Mouse (Mus musculus): ENCODE measurements at regions not wholly inside any gene's neighbourhood (a gene's known extent, or its start where the extent isn't known, plus 50 kb on each side); places are given as distances from the start of the nearest gene placed in this dataset.

DNA sequence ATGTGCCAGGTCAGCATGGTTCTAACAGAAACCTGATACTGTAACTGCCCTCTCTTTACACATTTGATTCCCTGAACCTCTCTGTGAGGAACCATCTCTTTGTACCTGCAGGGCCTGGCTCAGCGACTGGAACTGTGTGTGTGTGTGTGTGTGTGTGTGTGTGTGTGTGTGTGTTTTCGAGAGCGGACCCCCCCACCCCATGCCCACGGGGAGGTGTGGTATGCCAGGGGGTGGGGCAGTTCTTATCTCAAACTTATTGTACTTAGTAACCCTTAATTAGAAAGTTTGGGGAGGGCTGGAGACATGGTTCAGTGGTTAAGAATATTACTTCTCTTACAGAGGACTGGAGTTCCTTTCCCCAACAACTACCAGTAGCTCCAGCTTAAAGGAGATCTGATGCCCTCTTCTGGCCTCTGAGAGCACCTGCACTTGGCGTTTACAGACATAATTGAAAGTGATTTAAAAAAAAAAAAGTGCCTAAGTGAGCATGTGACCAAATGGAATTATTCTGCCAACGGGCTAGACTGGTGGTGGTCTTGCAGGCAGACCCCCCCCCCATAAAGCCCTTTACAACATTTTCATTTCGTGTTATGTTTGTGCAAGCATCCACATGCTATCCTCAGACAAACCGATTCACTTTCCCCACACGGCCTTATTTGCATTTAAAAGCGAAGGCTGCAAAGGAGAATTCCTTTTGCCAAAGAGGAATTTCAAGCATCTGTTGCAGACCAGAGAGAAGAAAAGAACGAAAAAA lies 77.7 kb upstream of the Med14 start:
- Histone ChIP-seq H3K36me3 (replicated peaks; ENCODE audit: control insufficient read depth, insufficient read depth, low read depth) (no peaks in the 10 kb centered on the region), H3K27me3 (ENCODE audit: control insufficient read depth, insufficient read depth, low read length) (no peaks in the 10 kb centered on the region), H3K9ac (replicated peaks) (no peak overlapping the region), H3K27ac (no peak overlapping the region), H3K4me2 (ENCODE audit: low read depth) (peak overlapping the region; percentile 53), H3K9me3 (ENCODE audit: control insufficient read depth, low read length) (no peaks in the 10 kb centered on the region), H3K4me1 (replicated peaks; ENCODE audit: control insufficient read depth in 2 of 2, insufficient read depth in 2 of 2, low read length in 1 of 2) (no peaks in the 10 kb centered on the region), H3K4me3 (ENCODE audit: insufficient read depth in 1 of 2, low read depth in 2 of 2, low read length in 2 of 2) (peak overlapping the region; percentile 21 to 31; a peak in 3 of 4 replicates)
- ATAC-seq (ENCODE audit: insufficient read depth) (no peak), DNase-seq (ENCODE audit: low read depth in 3 of 3, low spot score in 3 of 3) (peak in 1 of 3 experiments; percentile 38)
- 21% methylated on average over 11 of the region's 11 CpGs for WGBS (ENCODE audit: insufficient replicate concordance)
- peak; percentile 56; the same call in 1 of the 2 replicates for TF ChIP-seq CTCF (IDR thresholded peaks at IDR 0.05; ENCODE audit: low read depth)
- TF ChIP-seq EP300 (IDR thresholded peaks at IDR 0.05; ENCODE audit: low read depth): no peak

DNA sequence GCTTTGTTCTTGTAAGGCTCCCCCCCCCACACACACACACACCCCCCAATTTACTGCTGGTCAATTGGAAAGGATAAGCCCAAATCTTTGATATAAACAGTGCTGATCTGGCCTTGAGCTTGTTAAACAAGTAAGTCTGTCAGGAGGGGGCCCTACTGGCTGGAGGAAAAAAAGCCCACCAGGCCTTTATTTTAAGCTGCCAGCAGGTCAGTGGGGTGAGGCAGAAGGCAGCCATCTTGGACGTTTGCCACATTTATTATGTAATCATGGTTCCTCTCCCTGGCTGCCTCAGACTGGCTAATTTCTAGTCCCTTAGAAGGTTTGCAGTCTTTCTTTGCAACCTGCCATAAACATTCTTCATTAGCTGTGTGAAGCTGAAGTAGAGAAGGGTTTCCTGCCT lies 75.9 kb upstream of the Med14 start:
- WGBS (ENCODE audit: insufficient replicate concordance): 6% methylated on average over 1 of the region's 1 CpGs
- H3K4me3 ChIP-seq (ENCODE audit: insufficient read depth in 1 of 2, low read depth in 2 of 2, low read length in 2 of 2): no peak overlapping the region
- H3K27ac ChIP-seq: no peak overlapping the region
- H3K36me3 ChIP-seq (replicated peaks; ENCODE audit: control insufficient read depth, insufficient read depth, low read depth): no peaks in the 10 kb centered on the region
- no peak overlapping the region for H3K4me2 ChIP-seq (ENCODE audit: low read depth)
- DNase-seq (ENCODE audit: low read depth in 3 of 3, low spot score in 3 of 3) (no peak), ATAC-seq (ENCODE audit: insufficient read depth) (no peak)
- no peaks in the 10 kb centered on the region for H3K4me1 ChIP-seq (replicated peaks; ENCODE audit: control insufficient read depth in 2 of 2, insufficient read depth in 2 of 2, low read length in 1 of 2)
- TF ChIP-seq EP300 (IDR thresholded peaks at IDR 0.05; ENCODE audit: low read depth): no peak
- no peak for TF ChIP-seq CTCF (IDR thresholded peaks at IDR 0.05; ENCODE audit: low read depth)
- no peaks in the 10 kb centered on the region for H3K27me3 ChIP-seq (ENCODE audit: control insufficient read depth, insufficient read depth, low read length)
- H3K9me3 ChIP-seq (ENCODE audit: control insufficient read depth, low read length): no peaks in the 10 kb centered on the region
- no peak overlapping the region for H3K9ac ChIP-seq (replicated peaks)

DNA sequence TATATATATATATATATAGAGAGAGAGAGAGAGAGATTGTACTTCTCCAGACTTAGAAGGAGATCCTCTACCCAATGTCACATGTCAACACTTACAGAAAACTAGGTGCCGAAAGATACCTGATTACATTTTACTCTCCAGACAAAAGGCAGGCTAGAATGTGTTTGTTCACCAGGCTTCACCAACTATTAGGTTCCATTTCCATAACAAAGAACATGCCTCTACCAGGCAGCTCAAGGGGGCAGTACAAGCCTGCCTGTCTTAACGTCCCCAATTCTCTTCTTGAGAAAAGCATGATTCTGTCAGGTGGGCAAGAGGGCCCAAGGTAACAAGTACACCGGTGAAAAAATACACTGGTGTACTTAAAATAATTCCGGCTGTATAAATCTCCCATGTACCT lies 72.8 kb upstream of the Med14 start:
- H3K27ac ChIP-seq: no peak overlapping the region
- H3K4me3 ChIP-seq (ENCODE audit: insufficient read depth in 1 of 2, low read depth in 2 of 2, low read length in 2 of 2): no peak overlapping the region
- H3K27me3 ChIP-seq (ENCODE audit: control insufficient read depth, insufficient read depth, low read length): no peaks in the 10 kb centered on the region
- ATAC-seq (ENCODE audit: insufficient read depth): no peak
- no peaks in the 10 kb centered on the region for H3K4me1 ChIP-seq (replicated peaks; ENCODE audit: control insufficient read depth in 2 of 2, insufficient read depth in 2 of 2, low read length in 1 of 2)
- H3K9me3 ChIP-seq (ENCODE audit: control insufficient read depth, low read length): no peaks in the 10 kb centered on the region
- H3K4me2 ChIP-seq (ENCODE audit: low read depth): no peak overlapping the region
- no peak overlapping the region for H3K9ac ChIP-seq (replicated peaks)
- no peak for DNase-seq (ENCODE audit: low read depth in 3 of 3, low spot score in 3 of 3)
- H3K36me3 ChIP-seq (replicated peaks; ENCODE audit: control insufficient read depth, insufficient read depth, low read depth): no peaks in the 10 kb centered on the region
- WGBS (ENCODE audit: insufficient replicate concordance): 62% methylated on average over 4 of the region's 4 CpGs
- TF ChIP-seq CTCF (IDR thresholded peaks at IDR 0.05; ENCODE audit: low read depth) (no peak), EP300 (IDR thresholded peaks at IDR 0.05; ENCODE audit: low read depth) (no peak)

DNA sequence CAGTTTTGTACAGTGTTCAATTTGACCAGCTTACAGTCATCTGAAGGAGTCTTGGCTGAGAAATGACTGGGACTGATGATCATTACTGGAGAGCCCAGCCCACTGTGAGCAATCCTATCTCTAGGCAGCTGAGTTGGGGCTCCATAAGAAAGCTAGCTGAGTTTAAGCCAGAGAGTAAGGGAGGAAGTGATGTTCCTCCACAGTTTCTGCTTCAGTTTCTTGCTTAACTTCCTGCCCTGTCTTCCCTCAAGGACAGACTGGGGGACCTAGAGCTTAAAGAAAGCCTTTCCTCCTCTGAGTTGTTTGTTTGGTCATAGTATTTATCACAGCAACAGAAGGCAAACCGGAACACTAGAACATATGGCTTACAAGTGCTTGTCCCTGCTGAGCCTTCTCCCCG lies 70.8 kb upstream of the Med14 start:
- no peaks in the 10 kb centered on the region for H3K36me3 ChIP-seq (replicated peaks; ENCODE audit: control insufficient read depth, insufficient read depth, low read depth)
- 54% methylated on average over 2 of the region's 2 CpGs for WGBS (ENCODE audit: insufficient replicate concordance)
- peaks cover 0 to 1% of the 10 kb centered on the region in 2 experiments; a peak in 1 of 4 replicates for H3K4me1 ChIP-seq (replicated peaks; ENCODE audit: control insufficient read depth in 2 of 2, insufficient read depth in 2 of 2, low read length in 1 of 2)
- no peak overlapping the region for H3K4me3 ChIP-seq (ENCODE audit: insufficient read depth in 1 of 2, low read depth in 2 of 2, low read length in 2 of 2)
- H3K9me3 ChIP-seq (ENCODE audit: control insufficient read depth, low read length): no peaks in the 10 kb centered on the region
- ATAC-seq (ENCODE audit: insufficient read depth) (no peak), DNase-seq (ENCODE audit: low read depth in 3 of 3, low spot score in 3 of 3) (no peak)
- H3K4me2 ChIP-seq (ENCODE audit: low read depth): no peak overlapping the region
- TF ChIP-seq EP300 (IDR thresholded peaks at IDR 0.05; ENCODE audit: low read depth): no peak
- no peak for TF ChIP-seq CTCF (IDR thresholded peaks at IDR 0.05; ENCODE audit: low read depth)
- H3K9ac ChIP-seq (replicated peaks): no peak overlapping the region
- no peak overlapping the region for H3K27ac ChIP-seq
- no peaks in the 10 kb centered on the region for H3K27me3 ChIP-seq (ENCODE audit: control insufficient read depth, insufficient read depth, low read length)

DNA sequence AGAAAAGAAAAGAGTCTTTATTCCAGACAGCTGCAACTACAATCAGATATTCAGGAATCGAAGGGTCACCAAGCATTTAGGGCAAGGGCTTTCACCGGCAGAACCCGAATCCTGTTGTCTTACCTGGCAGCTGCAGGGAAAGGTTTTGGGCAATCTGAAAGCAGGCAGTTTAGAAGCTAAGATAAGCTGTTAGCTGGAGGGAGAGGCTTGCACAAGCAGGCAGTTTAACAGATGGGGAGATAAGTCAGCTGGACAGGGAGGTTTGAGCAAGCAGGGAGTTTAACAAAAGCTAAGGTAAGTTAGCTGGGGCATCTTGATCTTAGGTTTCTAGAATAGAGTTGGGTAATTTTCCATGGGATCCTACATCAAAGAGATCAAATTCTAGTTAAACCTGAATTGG lies 67.3 kb upstream of the Med14 start:
- no peak for ATAC-seq (ENCODE audit: insufficient read depth)

More for the DNA sequence above, 67.3 kb upstream of the Med14 start:
- H3K9me3 ChIP-seq (ENCODE audit: control insufficient read depth, low read length): no peaks in the 10 kb centered on the region
- no peak overlapping the region for H3K27ac ChIP-seq
- no peak overlapping the region for H3K4me2 ChIP-seq (ENCODE audit: low read depth)
- 23% methylated on average over 3 of the region's 3 CpGs for WGBS (ENCODE audit: insufficient replicate concordance)
- H3K4me1 ChIP-seq (replicated peaks; ENCODE audit: control insufficient read depth in 2 of 2, insufficient read depth in 2 of 2, low read length in 1 of 2): peaks cover 0 to 26% of the 10 kb centered on the region in 2 experiments; a peak in 3 of 4 replicates
- DNase-seq (ENCODE audit: low read depth in 3 of 3, low spot score in 3 of 3): no peak
- no peak for TF ChIP-seq CTCF (IDR thresholded peaks at IDR 0.05; ENCODE audit: low read depth)
- no peak for TF ChIP-seq EP300 (IDR thresholded peaks at IDR 0.05; ENCODE audit: low read depth)
- H3K27me3 ChIP-seq (ENCODE audit: control insufficient read depth, insufficient read depth, low read length): no peaks in the 10 kb centered on the region
- H3K4me3 ChIP-seq (ENCODE audit: insufficient read depth in 1 of 2, low read depth in 2 of 2, low read length in 2 of 2): no peak overlapping the region
- no peak overlapping the region for H3K9ac ChIP-seq (replicated peaks)
- H3K36me3 ChIP-seq (replicated peaks; ENCODE audit: control insufficient read depth, insufficient read depth, low read depth): no peaks in the 10 kb centered on the region

All from liver, embryonic 14.5 days (tissue).